Mouse (Mus musculus) adrenal gland, postnatal 36 days (tissue): ENCODE measurements around the gene Plcb1. TPM values are rescaled to one million over a fixed set of nuclear protein-coding genes. Genes with fewer than 3 reads are reported as not detected.

Experiments used
- DNase-seq, 2 experiments: peaks; one replicate each; pipeline ENCODE4 v3.0.0; 2021; ENCODE audit warnings: mixed read lengths in 1 of 2
- total RNA-seq, 2 experiments: library from RNA; stranded (reverse); gene quantifications; 2 replicates each; pipeline ENCODE4 v1.2.3; 2021

The Plcb1 gene
- total RNA-seq, 2 experiments from 2014 or later: 87.4 to 93.4 TPM

GRCm38 (mm10) chr2:134913542-134913941 lies 127.7 kb downstream of the Plcb1 start:
- DNase-seq: no peak

GRCm38 (mm10) chr2:134914091-134914550 lies 128.3 kb downstream of the Plcb1 start:
- no peak for DNase-seq

GRCm38 (mm10) chr2:134915035-134915434 lies 129.2 kb downstream of the Plcb1 start:
- no peak for DNase-seq

- DNase-seq: no peak
These were observed 134.9 kb downstream of the Plcb1 start for GRCm38 (mm10) chr2:134920611-134921280.

GRCm38 (mm10) chr2:134922636-134923375 lies 136.9 kb downstream of the Plcb1 start:
- no peak for DNase-seq

- no peak for DNase-seq
These were observed 138.3 kb downstream of the Plcb1 start for GRCm38 (mm10) chr2:134924143-134924655.

GRCm38 (mm10) chr2:134926266-134926665 lies 140.4 kb downstream of the Plcb1 start:
- DNase-seq: no peak

- DNase-seq: no peak
These were observed 141.2 kb downstream of the Plcb1 start for GRCm38 (mm10) chr2:134927072-134927471.

- no peak for DNase-seq
These were observed 143.6 kb downstream of the Plcb1 start for GRCm38 (mm10) chr2:134929452-134929851.

GRCm38 (mm10) chr2:134930961-134931360 lies 145.1 kb downstream of the Plcb1 start:
- DNase-seq: no peak

GRCm38 (mm10) chr2:134931756-134932421 lies 146.0 kb downstream of the Plcb1 start:
- DNase-seq: no peak

GRCm38 (mm10) chr2:134935469-134935868 lies 149.6 kb downstream of the Plcb1 start:
- no peak for DNase-seq

GRCm38 (mm10) chr2:134935970-134936649 lies 150.2 kb downstream of the Plcb1 start:
- DNase-seq: peak in 1 of 2 experiments; percentile 34

- no peak for DNase-seq
These were observed 151.8 kb downstream of the Plcb1 start for GRCm38 (mm10) chr2:134937666-134938065.

- peak in 1 of 2 experiments; percentile 13 for DNase-seq
These were observed 156.2 kb downstream of the Plcb1 start for GRCm38 (mm10) chr2:134942039-134942438.

GRCm38 (mm10) chr2:134942919-134943318 lies 157.1 kb downstream of the Plcb1 start:
- DNase-seq: no peak

- no peak for DNase-seq
These were observed 160.5 kb downstream of the Plcb1 start for GRCm38 (mm10) chr2:134946331-134946730.

GRCm38 (mm10) chr2:134946911-134947310 lies 161.0 kb downstream of the Plcb1 start:
- peak; percentile 90 to 92 for DNase-seq

- DNase-seq: no peak
These were observed 166.2 kb downstream of the Plcb1 start for GRCm38 (mm10) chr2:134952088-134952487.

- no peak for DNase-seq
These were observed 170.6 kb downstream of the Plcb1 start for GRCm38 (mm10) chr2:134956436-134956835.

GRCm38 (mm10) chr2:134966131-134966530 lies 180.3 kb downstream of the Plcb1 start:
- DNase-seq: no peak

- DNase-seq: no peak
These were observed 182.5 kb downstream of the Plcb1 start for GRCm38 (mm10) chr2:134968380-134968779.
